Mouse (Mus musculus): ENCODE results near the gene Gm17949. TPM values are rescaled to one million over a fixed set of nuclear protein-coding genes. Genes with fewer than 3 reads are reported as not detected.
A peak's percentile ranks its signal among the peaks of the same experiment; 100 is the strongest.

The Gm17949 gene
- total RNA-seq, 2 experiments from 2014 or later: not detected

DNA sequence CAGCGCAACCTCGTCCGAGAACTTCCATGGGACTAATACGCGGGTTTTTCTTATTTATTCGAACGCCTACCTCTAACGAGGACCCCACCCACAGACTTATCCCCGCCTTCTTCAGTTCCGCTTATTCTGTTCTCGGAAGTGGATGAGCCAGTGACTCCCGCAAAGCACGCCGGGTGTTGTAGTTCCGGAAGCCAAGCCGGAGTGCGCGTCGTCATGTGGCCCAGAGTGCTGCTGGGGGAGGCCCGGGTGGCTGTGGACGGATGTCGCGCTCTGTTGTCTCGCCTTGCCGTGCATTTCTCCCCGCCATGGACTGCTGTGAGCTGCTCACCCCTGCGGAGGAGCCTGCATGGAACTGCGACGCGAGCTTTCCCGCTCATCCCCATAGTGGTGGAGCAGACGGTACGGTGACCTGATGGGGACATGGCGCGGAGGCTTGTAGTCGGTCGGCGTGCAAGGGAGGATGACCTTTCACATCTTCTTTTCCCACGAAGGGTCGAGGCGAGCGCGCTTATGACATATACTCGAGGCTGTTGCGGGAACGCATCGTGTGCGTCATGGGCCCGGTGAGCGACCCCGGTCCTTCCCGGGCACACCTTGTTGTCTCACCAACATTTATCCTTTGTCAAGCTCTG, 21.0 kb upstream of the Gm17949 start, which contains the start of gene Clpp:
TSS of gene Clpp (plus strand) at position 191 of the 632 bp plus-strand sequence.
- peak; percentile 94 for DNase-seq

DNA sequence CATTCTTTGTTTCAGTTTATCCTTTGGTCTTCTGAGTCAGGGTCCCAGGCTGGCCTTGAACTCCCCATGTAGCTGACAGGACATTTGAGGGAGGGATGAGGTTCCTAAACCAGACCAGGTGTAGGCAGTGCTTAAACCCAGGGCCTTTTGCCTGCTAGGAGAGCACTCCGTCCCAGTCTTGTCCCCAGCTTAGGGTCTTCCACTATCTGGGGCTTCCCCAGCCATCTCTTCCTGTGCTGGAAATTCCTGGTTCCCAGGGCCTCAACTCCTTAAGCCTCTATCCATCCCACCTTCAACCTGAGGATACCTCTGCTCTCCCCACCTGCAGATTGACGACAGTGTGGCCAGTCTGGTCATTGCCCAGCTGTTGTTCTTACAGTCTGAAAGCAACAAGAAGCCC, 20.3 kb upstream of the Gm17949 start:
- no peak for DNase-seq

DNA sequence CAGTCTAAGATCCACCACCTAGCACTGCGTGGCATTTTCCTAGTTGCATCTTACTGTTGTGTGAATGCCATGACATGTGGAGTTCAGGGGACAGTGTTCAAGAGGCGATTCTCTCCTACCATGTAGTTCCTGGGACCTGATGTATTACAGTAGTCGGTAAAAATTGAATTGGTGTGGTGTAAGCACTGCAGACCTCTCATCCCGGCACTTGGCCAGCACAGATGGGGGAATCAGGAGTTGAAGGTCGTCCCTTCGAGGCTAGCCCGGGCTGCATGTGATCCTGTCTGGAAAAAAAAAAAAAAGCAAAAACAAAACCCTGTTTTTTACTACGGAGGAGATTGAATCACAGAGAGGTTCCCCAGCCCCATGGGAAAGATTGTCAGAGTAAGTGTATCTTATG, 16.2 kb upstream of the Gm17949 start:
- no peak for DNase-seq

DNA sequence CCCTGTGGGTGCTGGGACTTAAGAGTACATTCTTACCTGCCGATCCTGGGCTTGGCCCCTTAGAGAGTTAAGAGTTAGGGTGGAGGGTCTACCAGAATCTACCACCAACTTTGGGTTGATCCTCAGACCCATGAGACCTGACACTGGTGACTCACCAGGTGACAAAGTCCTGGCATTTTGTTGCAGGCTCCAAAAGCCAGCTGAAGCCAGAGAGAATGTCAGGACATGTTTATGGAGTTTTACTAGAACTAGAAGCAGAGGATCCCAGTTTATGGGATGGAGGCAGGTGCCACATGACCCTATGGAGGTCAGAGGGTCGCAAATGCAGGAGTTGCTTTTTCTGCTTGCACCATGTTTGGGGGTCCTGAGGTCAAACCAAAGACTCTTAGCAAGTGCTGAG, 14.8 kb upstream of the Gm17949 start:
- DNase-seq: no peak

DNA sequence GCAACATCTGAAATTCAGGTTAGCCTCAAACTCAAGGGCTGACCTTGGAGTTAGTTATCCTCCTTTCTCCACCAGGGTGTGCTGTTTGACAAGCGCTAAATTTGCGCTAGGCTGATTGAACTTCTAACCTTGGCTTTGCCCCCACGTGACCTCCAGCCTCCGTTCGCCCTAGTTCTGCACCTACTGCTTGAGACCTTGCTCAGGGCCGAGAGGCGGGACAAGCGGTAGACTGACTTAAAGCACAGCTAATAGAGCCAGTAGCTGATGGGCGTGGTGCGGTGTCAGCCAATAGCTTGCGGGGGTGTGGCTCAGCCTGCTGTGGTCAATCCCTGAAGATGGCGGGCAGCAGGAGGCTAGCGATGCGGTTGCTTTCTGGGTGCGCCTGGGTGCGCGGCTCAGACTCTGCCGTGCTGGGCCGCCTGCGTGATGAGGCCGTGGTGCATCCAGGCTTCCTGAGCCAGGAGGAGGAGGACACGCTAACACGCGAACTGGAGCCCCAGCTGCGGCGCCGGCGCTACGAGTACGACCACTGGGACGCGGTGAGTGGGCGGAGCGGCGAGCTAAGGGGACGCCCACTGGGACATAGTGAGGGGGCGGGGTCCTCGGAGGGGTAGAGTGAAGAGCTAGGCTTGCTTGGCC, 14.1 kb upstream of the Gm17949 start, which contains the start of gene Alkbh7:
TSS of gene Alkbh7 (plus strand) at position 311 of the 639 bp plus-strand sequence.
- peak; percentile 97 for DNase-seq

DNA sequence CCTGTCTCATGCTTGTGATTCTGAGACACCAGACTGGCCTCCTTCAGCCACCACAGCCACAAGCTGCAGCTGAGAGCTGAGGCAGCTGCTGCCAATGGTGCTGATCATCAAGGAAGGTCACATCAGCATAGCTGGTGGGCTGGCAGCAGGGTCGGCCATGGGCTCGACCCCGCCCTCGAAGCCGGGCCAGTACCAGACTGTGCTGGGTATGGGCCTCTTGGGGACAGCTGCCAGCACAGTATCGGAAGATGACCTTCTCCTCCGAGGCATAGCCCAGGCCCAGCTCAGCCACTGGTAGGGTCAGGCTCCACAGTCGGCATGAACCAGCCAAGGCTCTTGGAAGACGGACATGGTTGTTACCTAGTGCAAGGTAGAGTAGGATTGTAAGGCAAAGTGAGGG, 11.9 kb upstream of the Gm17949 start:
- DNase-seq: no peak

DNA sequence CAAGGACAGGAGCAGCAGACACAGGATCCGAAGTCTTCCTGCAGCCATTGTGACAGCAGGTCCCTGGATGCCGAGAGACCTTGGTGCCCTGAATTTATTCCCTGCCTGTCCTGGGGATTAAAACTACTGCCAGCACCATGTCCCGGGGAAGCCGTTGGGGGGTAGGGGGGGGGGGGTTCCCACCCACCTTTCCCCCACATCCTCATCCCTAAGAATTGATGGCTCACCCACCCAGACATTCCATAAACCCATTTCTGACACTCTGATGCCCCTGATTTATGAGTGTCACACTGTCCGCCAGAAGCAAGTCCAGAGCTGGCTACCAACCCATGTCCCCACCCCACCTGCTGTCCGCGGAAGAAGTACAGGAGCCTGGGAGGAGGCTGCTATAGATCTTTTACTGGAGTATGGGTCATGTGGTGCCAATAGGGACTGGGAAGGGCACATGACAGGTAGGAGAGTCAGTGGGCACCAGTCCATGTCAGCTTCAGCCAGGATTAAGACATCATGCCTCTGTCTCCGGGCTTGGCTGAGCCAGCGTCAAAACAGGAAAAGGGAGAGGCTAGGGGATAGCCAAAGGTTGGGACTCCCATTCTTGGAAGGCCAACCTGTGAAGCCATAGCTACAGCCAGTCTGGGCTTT, 11.2 kb upstream of the Gm17949 start, which contains the start of gene Pspn:
TSS of gene Pspn (minus strand) at position 51 of the 642 bp plus-strand sequence.
- no peak for DNase-seq

DNA sequence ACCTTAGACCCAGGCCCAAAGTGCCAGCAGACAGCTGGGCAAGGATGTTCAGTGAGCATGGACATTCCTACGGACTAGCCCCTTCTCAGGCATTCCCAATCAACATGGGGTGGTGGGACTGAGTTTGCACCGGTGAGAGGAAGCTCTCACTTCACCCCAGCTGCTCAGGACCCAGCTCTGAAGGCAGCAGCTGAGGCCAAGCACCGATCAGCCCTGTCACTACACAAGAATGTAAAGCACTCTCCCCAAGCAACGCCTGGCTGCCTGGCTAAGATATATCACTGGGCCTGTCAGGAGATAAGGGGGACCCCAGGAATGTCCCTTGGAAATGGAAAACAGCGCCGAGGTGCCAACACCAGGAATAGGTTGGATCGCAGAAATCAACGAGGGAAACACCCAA, 10.0 kb upstream of the Gm17949 start:
- DNase-seq: no peak

DNA sequence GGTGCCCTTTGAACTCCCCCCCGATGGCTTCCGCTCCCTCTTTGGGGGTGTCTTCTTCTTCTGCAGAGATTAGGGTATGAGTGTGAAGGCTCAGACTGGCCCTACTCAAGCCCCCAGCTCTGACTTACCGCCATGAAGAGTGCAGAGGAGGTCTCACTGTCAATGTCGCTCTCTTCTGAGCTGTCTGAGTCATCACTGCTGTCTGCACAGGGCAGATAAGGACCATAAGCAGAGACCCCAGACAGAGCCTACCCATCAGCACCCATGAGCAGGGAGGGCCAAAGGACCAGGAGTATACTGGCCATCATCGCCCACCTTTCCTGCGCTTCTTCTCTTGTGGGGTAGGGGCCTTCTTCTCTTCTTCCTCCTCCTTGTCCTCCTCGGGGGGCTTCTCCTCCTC, 7.3 kb upstream of the Gm17949 start:
- no peak for DNase-seq

DNA sequence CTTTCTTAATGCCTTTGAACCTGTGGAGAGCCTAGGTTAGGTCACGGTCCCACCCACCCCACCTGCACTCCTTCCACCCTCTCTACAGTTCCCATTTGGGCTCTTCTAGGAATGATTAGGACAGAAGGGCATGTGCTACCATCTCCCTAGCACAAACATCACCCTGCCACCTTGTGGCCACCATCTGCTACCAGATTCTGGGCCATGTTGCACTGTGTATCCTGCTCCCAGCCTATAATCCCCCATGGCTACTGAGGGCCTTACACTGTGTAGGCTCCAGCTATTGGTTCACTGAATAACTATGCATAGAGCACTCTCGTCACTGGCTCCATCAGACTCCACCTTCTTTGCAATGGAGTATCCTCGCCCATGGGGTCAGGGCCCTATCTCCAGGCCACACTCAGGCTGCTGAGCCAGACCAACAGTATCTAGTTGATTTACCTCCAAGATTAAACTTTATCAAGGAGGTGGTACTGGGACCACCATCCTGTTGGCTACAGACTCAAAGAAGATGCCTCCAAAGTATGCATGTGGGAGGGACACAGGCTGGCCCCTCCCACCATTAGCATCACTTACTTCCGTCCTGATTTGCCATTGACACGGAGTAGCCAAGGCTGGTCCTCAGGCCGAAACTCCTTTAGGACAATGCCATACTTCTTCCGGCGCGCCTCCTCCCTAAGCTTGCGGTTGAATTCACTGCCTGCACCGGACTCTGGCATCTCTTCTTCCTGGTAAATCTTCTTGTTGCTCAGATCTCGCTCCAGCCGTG, 3.9 kb upstream of the Gm17949 start:
- DNase-seq: no peak

DNA sequence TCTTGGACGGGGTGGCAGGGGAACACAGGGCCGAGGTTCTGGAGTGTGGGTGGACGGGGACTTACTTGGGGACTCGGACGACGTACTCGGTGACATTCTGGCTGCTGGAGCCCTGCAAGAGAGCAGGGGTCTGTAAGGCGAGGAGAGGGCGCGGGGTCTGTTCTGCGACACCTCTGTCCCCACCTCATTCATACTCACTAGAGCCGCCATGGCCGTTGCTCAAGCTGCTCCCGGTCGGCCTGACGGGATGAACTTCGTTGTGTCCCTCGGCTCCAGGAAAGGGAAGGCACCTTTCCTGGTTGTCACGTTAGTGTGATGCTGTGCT, 396 bp upstream of the Gm17949 start:
- DNase-seq: no peak

DNA sequence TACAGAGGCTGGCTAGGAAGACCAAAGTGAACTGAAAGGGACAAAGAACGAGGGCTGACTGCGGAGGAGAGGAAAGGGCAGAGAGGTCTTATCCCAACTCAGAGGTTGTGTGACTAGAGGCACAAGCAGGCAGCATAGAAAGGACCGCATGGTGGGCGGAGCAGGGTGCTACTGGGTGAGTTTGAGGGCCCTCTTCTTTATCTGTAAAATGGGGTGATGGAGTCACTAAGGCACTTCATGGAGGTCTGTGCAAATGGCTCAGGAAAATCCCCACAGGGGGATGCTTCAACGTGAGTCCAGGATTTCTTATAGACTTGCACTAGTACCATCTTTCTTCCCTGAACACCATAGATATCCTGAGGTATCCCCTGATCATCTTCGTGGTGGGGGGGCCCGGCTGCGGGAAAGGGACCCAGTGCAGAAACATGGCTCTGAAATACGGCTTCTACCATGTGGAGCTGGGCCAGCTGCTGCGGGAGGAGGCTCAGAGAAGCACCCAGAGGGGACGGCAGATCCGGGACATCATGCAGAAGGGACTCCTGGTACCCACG, 1.1 kb downstream of the Gm17949 start:
- DNase-seq: no peak

DNA sequence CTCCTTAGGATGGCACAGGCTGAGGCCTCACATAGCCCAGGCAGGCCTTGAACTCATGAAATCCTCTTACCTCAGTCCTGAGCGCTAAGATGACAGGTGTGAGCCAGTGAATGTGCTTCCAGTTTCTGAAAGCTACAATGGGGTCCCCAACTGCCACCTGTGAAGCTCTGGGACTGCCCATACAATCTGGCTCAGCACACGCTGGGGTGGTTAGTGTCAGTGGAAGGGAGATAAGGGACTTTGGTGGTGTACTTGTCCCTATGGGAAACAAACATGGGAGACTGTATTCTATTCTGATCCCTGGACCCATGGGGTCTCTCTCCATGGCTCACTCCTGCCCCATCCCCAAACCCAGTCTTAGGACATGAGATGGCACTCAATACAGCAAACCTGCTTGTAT, 8.4 kb downstream of the Gm17949 start:
- no peak for DNase-seq

DNA sequence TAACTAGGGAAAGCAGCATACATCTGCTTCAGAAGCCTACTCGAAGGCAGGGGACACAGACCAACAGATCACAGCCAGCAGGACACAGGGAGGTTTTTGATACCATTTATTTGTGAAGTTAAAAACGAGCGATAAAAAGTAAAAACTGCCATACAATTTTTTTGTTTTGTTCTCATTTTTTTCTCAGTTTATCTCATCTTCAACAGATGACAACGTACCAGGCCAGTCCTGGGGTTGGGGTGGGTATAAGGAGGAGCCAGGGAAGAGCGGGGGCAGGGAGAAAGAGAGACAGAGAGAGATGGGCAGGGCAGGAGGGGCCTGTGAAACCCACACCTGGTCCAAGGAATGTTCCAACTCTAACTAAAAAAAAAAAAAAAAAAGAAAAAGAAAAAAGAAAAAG, 9.7 kb downstream of the Gm17949 start:
- DNase-seq: no peak

DNA sequence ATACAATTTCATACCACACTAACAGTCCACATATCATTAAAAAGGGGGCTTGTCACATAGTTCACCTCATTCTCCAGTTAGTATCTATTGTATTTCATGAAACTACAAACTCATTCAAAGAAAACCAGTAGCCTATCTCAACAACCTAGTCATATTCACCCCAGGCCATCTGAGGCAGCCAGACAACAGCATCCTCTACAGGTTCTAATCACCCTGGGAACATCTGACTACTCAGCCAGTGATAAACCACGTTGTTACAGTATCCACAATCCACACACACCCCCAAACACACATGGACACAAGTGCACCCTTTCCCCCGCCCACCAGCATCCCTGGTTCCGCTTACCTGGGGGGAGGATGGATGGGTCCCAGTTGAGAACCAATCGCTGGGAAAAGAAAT, 16.2 kb downstream of the Gm17949 start:
- no peak for DNase-seq

DNA sequence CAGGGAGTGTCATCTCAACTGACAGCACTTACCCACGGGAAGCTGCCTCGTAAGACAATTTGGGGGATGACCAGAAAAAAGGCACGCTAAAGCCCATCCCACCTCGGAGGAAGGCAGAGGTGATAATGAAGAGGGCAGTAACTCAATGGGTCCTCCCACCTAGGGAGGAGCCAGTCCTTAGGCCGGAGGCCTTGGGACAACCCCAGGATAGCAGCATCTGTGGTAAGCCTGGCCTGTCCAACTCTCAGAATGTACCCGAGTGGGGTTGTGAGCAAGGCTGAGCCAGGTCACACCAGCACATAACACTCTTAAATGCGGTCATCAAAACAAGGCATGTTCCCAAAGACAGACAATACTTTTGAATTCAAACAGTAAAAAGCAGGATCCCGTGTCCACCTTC, 18.4 kb downstream of the Gm17949 start:
- DNase-seq: no peak

DNA sequence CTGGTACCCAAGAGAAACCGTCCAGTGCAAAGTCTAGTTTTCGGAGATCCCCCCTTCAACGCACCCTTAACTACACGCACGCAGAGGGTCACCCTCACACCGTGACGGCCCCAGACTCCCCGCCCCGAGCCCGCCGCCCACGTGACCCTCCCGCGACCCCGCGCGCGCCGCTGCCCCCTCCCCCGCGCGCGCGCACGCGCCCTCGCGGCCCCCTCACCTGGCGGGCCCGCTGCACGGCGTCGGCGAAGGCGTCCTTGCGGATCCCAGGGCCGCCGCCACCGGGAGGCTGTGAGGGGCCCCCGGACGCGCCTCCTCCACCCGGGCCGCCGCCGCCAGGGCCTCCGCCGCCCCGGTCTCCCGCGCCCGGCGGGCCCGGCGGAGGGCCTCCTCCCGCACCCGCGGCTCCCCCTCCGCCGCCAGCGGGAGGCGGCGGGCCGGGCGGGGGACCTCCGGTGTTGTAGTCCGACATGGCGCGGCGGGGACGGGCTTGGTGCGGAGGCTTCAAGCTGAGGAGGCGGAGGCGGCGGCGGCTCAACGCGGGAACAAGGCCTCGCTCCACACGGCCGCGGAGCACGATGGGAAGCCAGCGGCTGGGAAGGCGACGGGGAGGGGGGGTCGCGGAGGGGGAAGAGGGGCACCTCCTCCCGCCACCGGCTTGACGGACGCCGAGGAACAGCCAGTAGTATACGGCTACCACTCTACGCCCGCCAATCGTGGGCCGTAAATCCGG, 19.8 kb downstream of the Gm17949 start, which contains the start of gene Khsrp:
TSS of gene Khsrp (minus strand) at position 592 of the 730 bp plus-strand sequence.
- DNase-seq: no peak

DNA sequence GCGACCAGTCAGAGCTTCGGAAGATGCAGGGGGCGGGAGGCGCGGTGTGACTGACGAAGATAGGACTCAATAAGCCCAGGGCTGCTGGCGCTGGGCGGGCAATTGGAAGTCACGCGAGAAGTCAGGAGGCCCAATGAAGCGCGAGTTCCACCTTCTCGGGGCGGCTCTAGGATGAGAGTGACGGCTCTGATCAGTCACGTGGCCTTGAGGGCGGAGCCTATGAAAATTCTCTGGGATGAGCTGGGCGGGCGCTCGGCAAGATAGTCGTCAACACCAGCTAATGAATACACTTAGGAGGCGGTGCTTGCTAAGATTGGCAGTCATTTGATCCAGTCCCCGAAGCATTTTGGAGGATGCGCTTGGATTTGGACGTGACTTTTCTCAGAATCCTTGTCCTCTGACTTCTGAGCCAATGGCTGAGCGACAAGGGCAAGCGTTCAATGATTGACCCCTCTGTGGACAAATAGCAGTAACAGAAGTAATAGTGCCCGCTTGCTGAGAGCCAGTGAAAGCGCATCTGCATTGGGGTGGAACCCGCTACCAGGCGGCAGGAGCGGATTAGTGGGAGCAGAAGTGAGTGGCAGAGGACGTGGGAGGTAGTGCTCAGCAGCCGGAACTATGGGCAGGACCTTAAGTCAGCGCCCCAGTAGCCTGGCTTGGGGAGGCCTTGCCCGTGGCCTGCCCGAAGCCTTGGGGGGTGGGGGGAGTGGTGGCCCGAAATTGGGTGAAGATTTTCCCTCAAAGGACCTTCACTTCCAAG, 20.6 kb downstream of the Gm17949 start:
- DNase-seq: peak; percentile 100

DNA sequence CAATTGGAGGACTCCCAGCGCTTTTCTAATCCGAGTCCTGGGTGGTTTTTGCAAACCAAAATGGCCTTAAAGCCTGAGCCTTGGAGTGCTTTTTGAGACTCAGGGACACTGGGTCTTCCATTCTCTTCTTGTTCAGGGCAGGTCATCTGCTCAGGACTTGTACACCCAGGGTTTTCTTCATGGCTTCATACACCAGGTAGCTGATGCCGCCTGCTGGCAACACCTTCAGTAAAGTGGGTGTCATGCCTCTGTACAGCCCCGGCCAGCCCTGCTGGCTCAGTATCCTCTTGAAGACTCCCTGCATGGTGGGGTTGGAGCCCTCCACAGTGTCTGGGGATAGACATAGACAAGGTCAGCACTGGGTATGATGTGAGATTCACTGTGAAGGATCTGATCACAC, 21.6 kb downstream of the Gm17949 start:
- no peak for DNase-seq

DNA sequence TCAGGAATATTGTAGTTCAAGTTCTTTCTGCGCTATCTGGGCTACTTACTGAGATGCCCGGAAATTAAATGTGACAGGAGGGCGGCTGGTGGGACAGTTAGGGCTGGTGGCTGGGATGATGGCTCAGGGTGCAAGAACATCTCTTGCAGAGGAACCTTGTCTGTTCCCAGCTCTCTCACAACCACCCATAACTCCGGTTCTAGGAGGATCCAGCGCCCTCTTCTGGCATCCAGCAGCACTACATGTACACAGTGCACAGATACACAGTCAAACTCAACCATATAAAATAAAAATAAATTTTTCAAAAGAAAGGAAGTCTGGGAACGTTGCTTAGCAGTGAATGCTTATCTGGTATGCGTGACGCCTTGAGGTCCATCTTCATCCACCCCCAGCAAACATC, 27.7 kb downstream of the Gm17949 start:
- DNase-seq: no peak

DNA sequence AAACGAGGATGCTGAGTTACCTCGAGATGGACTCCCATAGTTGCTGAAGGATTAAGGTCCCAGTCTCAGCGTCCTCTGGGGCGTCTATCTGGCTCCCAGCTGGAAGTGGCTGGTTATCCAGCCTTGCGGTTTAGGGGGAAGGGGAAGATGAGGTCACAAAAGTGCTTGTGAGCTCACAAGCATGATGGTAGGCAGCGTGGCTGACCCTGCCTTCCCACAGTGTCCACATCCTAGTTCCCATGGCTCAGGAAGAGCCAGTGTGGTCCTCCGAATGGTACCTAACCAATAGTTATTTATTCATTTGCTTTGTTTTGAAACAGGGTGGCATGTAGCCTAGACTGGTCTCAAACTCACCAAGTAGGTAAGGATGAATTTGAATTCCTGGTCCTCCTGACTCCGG, 30.3 kb downstream of the Gm17949 start, which contains the start of gene Slc25a41:
TSS of gene Slc25a41 (minus strand) at position 101 of the 400 bp plus-strand sequence.
- no peak for DNase-seq
